ENCODE assay signal across 8 mouse cellular contexts in the genomic region with DNA sequence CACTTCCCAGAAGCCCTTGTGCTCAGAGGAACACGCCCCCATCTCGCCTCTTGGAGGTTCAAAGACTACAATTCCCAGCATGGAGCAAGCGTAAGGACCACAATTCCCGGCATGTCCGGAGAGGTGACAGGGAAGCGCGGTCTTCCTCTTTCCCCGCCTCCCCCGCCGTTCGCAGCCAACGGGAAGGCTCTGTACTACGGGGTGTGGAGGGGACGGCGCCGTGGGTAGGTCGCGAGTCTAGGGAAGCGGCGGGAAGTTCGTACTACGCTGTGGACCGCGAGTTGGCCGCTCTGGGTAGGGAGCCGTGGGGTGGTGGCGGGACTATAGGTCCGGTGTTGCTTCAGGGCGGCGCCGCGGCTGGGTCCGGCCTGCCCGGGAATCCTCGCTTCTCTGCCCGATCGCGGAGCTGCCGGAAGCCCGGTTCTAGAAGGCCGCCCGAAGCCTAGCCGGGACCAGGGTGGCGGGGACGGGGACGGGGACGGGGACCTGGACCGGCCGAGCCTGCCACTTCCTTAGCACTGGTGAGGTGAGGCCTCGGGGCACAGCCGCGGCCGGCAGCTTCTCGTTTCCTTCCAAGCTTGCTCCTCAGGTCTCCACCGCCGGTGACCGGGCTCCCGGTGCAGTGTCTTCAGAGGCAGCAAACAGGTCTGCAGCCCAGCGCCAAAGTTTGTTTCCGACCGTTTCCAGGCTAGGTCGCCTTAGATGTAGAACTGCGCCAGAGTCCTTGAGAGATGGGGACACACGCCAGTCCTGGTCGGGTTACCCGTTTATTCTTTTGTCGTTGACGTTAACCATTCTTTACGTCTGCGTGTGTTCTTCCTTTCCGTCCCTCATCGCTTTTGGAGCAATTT. TPM values are rescaled to one million over a fixed set of nuclear protein-coding genes. Genes with fewer than 3 reads are reported as not detected.
A peak's percentile ranks its signal among the peaks of the same experiment; 100 is the strongest.
DNase-seq lines count a peak whose midpoint lies in the region; ATAC-seq and TF ChIP-seq lines count a peak whose summit lies in the region.

A gene (plus strand): TSS at position 164 of the 851 bp plus-strand sequence.

- H3K79me3 ChIP-seq in C2C12 (ENCODE audit: low read depth) = peaks cover 40% of the 10 kb centered on the region

- ATAC-seq in heart, embryonic 11.5 days (replicated peaks; ENCODE audit: insufficient number of reproducible peaks, low FRiP score, low TSS enrichment) = peak; percentile 98
- peak; percentile 100 for ATAC-seq in kidney, embryonic 16.5 days (ENCODE audit: low FRiP score, low TSS enrichment)

- WGBS in heart, embryonic 11.5 days (ENCODE audit: insufficient replicate concordance) = under 1% methylated on average over 70 of the region's 72 CpGs
- under 1% methylated on average over 71 of the region's 72 CpGs for WGBS in kidney, embryonic 16.5 days
- under 1% methylated on average over 72 of the region's 72 CpGs for WGBS in liver, adult 2 months

- peak; percentile 100 for DNase-seq in brain, embryonic 14.5 days (ENCODE audit: low read depth)
- DNase-seq in liver, adult 2 months (ENCODE audit: extremely low read depth, low read depth, low spot score) = peak; percentile 99
- DNase-seq in splenic B cell, adult 2 months (ENCODE audit: low read depth, low spot score) = peak; percentile 96

- peak within 1 kb of the TSS; percentile 65 for H3K4me2 ChIP-seq in heart, embryonic 11.5 days
- H3K4me2 ChIP-seq in kidney, embryonic 16.5 days (replicated peaks; ENCODE audit: low read depth, low read length) = peak within 1 kb of the TSS; percentile 59
- peak within 1 kb of the TSS; percentile 93 for H3K4me2 ChIP-seq in myocyte (ENCODE audit: low read depth)

- H3K4me1 ChIP-seq in erythroblast, embryonic 14.5 days (ENCODE audit: control insufficient read depth) = peaks cover 72% of the 10 kb centered on the region
- 0 out of 2 replicates have a peak, but pooled peaks cover 5% of the 10 kb centered on the region for H3K4me1 ChIP-seq in heart, embryonic 11.5 days (ENCODE audit: control insufficient read depth, insufficient read depth, low read length)
- peaks cover 6% of the 10 kb centered on the region for H3K4me1 ChIP-seq in kidney, embryonic 16.5 days (ENCODE audit: insufficient read depth, low read length)
- H3K4me1 ChIP-seq in liver, adult 2 months (ENCODE audit: control insufficient read depth, insufficient read depth, low read length) = no peaks in the 10 kb centered on the region; the same call in 1 of the 2 replicates

- H3K36me3 ChIP-seq in C2C12 (ENCODE audit: control insufficient read depth, insufficient read depth) (peaks cover 10% of the 10 kb centered on the region), myocyte (ENCODE audit: control insufficient read depth, insufficient read depth) (no peaks in the 10 kb centered on the region)
- peaks cover 30% of the 10 kb centered on the region for H3K36me3 ChIP-seq in erythroblast, embryonic 14.5 days (ENCODE audit: control insufficient read depth)
- no peaks in the 10 kb centered on the region for H3K36me3 ChIP-seq in heart, embryonic 11.5 days (ENCODE audit: control insufficient read depth, insufficient read depth, low read length)
- H3K36me3 ChIP-seq in kidney, embryonic 16.5 days (ENCODE audit: insufficient read depth, low read length) = no peaks in the 10 kb centered on the region
- H3K36me3 ChIP-seq in liver, adult 2 months (ENCODE audit: control insufficient read depth, insufficient read depth, low read length) = no peaks in the 10 kb centered on the region
- H3K36me3 ChIP-seq in splenic B cell, adult 2 months (ENCODE audit: control insufficient read depth, insufficient read depth, low read length, poor library complexity, severe bottlenecking) = no peaks in the 10 kb centered on the region

- no peak for TF ChIP-seq CTCF in C2C12 (IDR thresholded peaks at IDR 0.05; ENCODE audit: control insufficient read depth, insufficient read depth, insufficient read length)
- TF ChIP-seq CTCF in brain, embryonic 14.5 days (IDR thresholded peaks at IDR 0.05; ENCODE audit: borderline replicate concordance, extremely low read depth, insufficient read depth, insufficient read length) = no peak
- no peak for TF ChIP-seq CTCF in liver, adult 2 months (IDR thresholded peaks at IDR 0.05; ENCODE audit: low read depth, low read length)

- peak within 1 kb of the TSS; percentile 80 for H3K9ac ChIP-seq in heart, embryonic 11.5 days (ENCODE audit: low read depth, low read length)
- H3K9ac ChIP-seq in kidney, embryonic 16.5 days (replicated peaks; ENCODE audit: low read length) = peak within 1 kb of the TSS; percentile 84
- H3K9ac ChIP-seq in liver, adult 2 months (ENCODE audit: low read depth, low read length) = peak within 1 kb of the TSS; percentile 66

- peak within 1 kb of the TSS; percentile 91 for H3ac ChIP-seq in C2C12 (ENCODE audit: control insufficient read depth, insufficient read length, low read depth)
- H3ac ChIP-seq in myocyte (ENCODE audit: control insufficient read depth, insufficient read length) = no peak within 1 kb of the TSS

- H3K4me3 ChIP-seq in C2C12 (ENCODE audit: insufficient read depth, poor library complexity, severe bottlenecking) = peak within 1 kb of the TSS; percentile 82
- H3K4me3 ChIP-seq in erythroblast, embryonic 14.5 days (replicated peaks) = peak within 1 kb of the TSS; percentile 97
- peak within 1 kb of the TSS; percentile 85 for H3K4me3 ChIP-seq in heart, embryonic 11.5 days (ENCODE audit: low read depth, low read length)
- peak within 1 kb of the TSS; percentile 97 for H3K4me3 ChIP-seq in kidney, embryonic 16.5 days (ENCODE audit: low read length)
- H3K4me3 ChIP-seq in liver, adult 2 months (ENCODE audit: insufficient read depth, low read depth, low read length) = peak within 1 kb of the TSS; percentile 70
- peak within 1 kb of the TSS; percentile 45 for H3K4me3 ChIP-seq in myocyte

- H3K27me3 ChIP-seq in C2C12 (ENCODE audit: control insufficient read depth, insufficient read depth, insufficient read length) = no peaks in the 10 kb centered on the region
- H3K27me3 ChIP-seq in erythroblast, embryonic 14.5 days (ENCODE audit: control insufficient read depth) = no peaks in the 10 kb centered on the region
- no peaks in the 10 kb centered on the region for H3K27me3 ChIP-seq in heart, embryonic 11.5 days (ENCODE audit: control insufficient read depth, insufficient read depth, low read length)
- H3K27me3 ChIP-seq in kidney, embryonic 16.5 days (ENCODE audit: insufficient read depth, low read length) = no peaks in the 10 kb centered on the region
- H3K27me3 ChIP-seq in liver, adult 2 months (ENCODE audit: control insufficient read depth, insufficient read depth, low read length) = no peaks in the 10 kb centered on the region
- H3K27me3 ChIP-seq in myocyte (ENCODE audit: control insufficient read depth, insufficient read depth, insufficient read length) = no peaks in the 10 kb centered on the region
- no peaks in the 10 kb centered on the region for H3K27me3 ChIP-seq in splenic B cell, adult 2 months (ENCODE audit: control insufficient read depth, insufficient read depth, low read length, poor library complexity, severe bottlenecking)

- peaks cover 2% of the 10 kb centered on the region; the same call in 1 of the 2 replicates for H3K9me3 ChIP-seq in erythroblast, embryonic 14.5 days (ENCODE audit: control insufficient read depth, low read length)
- 0 out of 2 replicates have a peak, but pooled peaks cover 2% of the 10 kb centered on the region for H3K9me3 ChIP-seq in heart, embryonic 11.5 days (replicated peaks; ENCODE audit: control insufficient read depth, low read length)
- no peaks in the 10 kb centered on the region for H3K9me3 ChIP-seq in kidney, embryonic 16.5 days (ENCODE audit: low read length)

- H3K27ac ChIP-seq in heart, embryonic 11.5 days (ENCODE audit: low read depth, low read length) = peak within 1 kb of the TSS; percentile 30; the same call in 1 of the 2 replicates
- H3K27ac ChIP-seq in kidney, embryonic 16.5 days (ENCODE audit: low read length) = peak within 1 kb of the TSS; percentile 67
- no peak within 1 kb of the TSS for H3K27ac ChIP-seq in liver, adult 2 months (replicated peaks; ENCODE audit: insufficient read depth, low read depth, low read length)

- peaks cover 48% of the 10 kb centered on the region for H3K79me2 ChIP-seq in C2C12 (ENCODE audit: control insufficient read depth, insufficient read depth)
- peaks cover 5% of the 10 kb centered on the region; the same call in 1 of the 2 replicates for H3K79me2 ChIP-seq in liver, adult 2 months (ENCODE audit: control insufficient read depth, insufficient read depth, low read length)
- peaks cover 30% of the 10 kb centered on the region for H3K79me2 ChIP-seq in myocyte (ENCODE audit: control insufficient read depth, insufficient read depth)

- TF ChIP-seq POLR2A in brain, embryonic 14.5 days (IDR thresholded peaks at IDR 0.05; ENCODE audit: borderline replicate concordance, extremely low read depth, insufficient read depth, insufficient read length, poor library complexity, severe bottlenecking) = no peak
- no peak for TF ChIP-seq POLR2A in liver, adult 2 months (IDR thresholded peaks at IDR 0.05; ENCODE audit: extremely low read depth, insufficient read depth, low read length)
- peak; percentile 86 for TF ChIP-seq POLR2A in myocyte (IDR thresholded peaks at IDR 0.05; ENCODE audit: insufficient read length, low read depth)

TF ChIP-seq in C2C12, 6 proteins besides CTCF, POLR2A, EP300 and RAD21:
- peak; percentile 38 for TF ChIP-seq MAX (IDR thresholded peaks at IDR 0.05)
- no peak for TF ChIP-seq CEBPB (IDR thresholded peaks at IDR 0.05; ENCODE audit: low read depth)

TF ChIP-seq in myocyte, 11 proteins besides CTCF, POLR2A, EP300 and RAD21:
- TF ChIP-seq SRF (IDR thresholded peaks at IDR 0.05; ENCODE audit: control insufficient read depth, insufficient read length, low read depth) (peak; percentile 60), USF1 (IDR thresholded peaks at IDR 0.05; ENCODE audit: low read depth) (peak; percentile 2), MYOD1 (IDR thresholded peaks at IDR 0.05; ENCODE audit: control insufficient read depth in 1 of 3, insufficient read length in 2 of 3, low read depth in 2 of 3) (no peak), CEBPB (IDR thresholded peaks at IDR 0.05; ENCODE audit: insufficient read depth, poor library complexity, severe bottlenecking) (no peak), E2F4 (IDR thresholded peaks at IDR 0.05; ENCODE audit: insufficient read depth) (peak; percentile 89), TCF12 (IDR thresholded peaks at IDR 0.05; ENCODE audit: insufficient read depth, poor library complexity, severe bottlenecking) (no peak)

RNA-seq across cellular contexts. Expression of the gene that starts here (rescaled TPM):
- polyA plus RNA-seq in C2C12 (2012; fragmentation: generic; extraction: Trizol) (22.8 TPM), myocyte (2012; fragmentation: generic; extraction: Trizol) (10.3 TPM)
- 29.3 and 35.7 TPM in 2 replicates for polyA plus RNA-seq in brain, embryonic 14.5 days (2012; rRNA removed)
- 5.3 and 6.7 TPM in 2 replicates for polyA plus RNA-seq in erythroblast, embryonic 14.5 days (2012)
- 49.8 and 52.4 TPM in 2 replicates for polyA plus RNA-seq in heart, embryonic 11.5 days (2014; fragmentation: Nextera tagmentation; extraction: Ambion mirVana)
- 67.2 and 67.3 TPM in 2 replicates for polyA plus RNA-seq in kidney, embryonic 16.5 days (2015; fragmentation: Nextera tagmentation; extraction: Ambion mirVana)
- total RNA-seq in liver, adult 2 months (2014; rRNA removed) = 5.4 and 6.3 TPM in 2 replicates
- polyA plus RNA-seq in liver, adult 2 months (2012; rRNA removed) = 1.7 and 1.8 TPM in 2 replicates

Comparison
In these comparisons a context has a peak if more than half of its experiments do, and no peak if none do; other contexts are left out.
1. H3K4me3 ChIP-seq: peak in every context shown above with its lines; median percentile 97 in erythroblast, embryonic 14.5 days; 97 in kidney, embryonic 16.5 days; 85 in heart, embryonic 11.5 days; 82 in C2C12; 70 in liver, adult 2 months; 45 in myocyte.